8 mouse cellular contexts compared by ENCODE assay signal in the genomic region with DNA sequence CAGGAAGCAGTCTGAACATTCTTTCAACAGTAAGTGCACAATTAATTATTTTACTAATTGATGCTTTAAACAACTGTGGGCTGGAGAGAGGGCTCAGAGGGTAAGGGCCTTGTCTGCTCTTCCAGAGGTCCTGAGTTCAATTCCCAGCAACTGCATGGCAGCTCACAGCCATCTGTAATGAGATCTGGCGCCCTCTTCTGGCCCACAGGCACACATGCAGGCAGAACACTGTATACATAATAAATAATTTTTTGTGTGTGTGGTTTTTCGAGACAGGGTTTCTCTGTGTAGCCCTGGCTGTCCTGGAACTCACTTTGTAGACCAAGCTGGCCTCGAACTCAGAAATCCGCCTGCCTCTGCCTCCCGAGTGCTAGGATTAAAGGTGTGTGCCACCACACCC. TPM values are rescaled to one million over a fixed set of nuclear protein-coding genes. Genes with fewer than 3 reads are reported as not detected.
DNase-seq lines count a peak whose midpoint lies in the region; ATAC-seq and TF ChIP-seq lines count a peak whose summit lies in the region.
"Not testable (repeated sequence)": the region's sequence is repeated elsewhere in the genome, so short reads cannot be mapped to it uniquely, and the experiment has no call there.

No protein-coding gene starts in this region.

- not testable (repeated sequence) for H3K9ac ChIP-seq in ES-Bruce4 (ENCODE audit: low read depth, poor library complexity, severe bottlenecking); heart, adult 2 months (ENCODE audit: low read depth, low read length); liver, adult 2 months (ENCODE audit: low read depth, low read length); lung, embryonic 14.5 days; stomach, postnatal 0 days (ENCODE audit: low read length)

- not testable (repeated sequence) for ATAC-seq in lung, embryonic 14.5 days (ENCODE audit: insufficient read depth); stomach, postnatal 0 days (ENCODE audit: low FRiP score, low TSS enrichment)

- not testable (repeated sequence) for TF ChIP-seq EP300 in ES-Bruce4 (IDR thresholded peaks at IDR 0.05; ENCODE audit: insufficient read depth, low read depth, low read length); heart, adult 2 months (IDR thresholded peaks at IDR 0.05; ENCODE audit: insufficient read depth, low read depth, low read length); stomach, postnatal 0 days (optimal IDR thresholded peaks at IDR 0.05)

- WGBS in heart, adult 2 months, result 66% methylated on average over 5 of the region's 5 CpGs
- WGBS in kidney, adult 2 months, result 76% methylated on average over 5 of the region's 5 CpGs
- 78% methylated on average over 5 of the region's 5 CpGs for WGBS in liver, adult 2 months
- 65% methylated on average over 5 of the region's 5 CpGs for WGBS in lung, embryonic 14.5 days
- 72% methylated on average over 5 of the region's 5 CpGs for WGBS in stomach, postnatal 0 days

- H3K4me3 ChIP-seq in ES-Bruce4 (ENCODE audit: low read depth, low read length); heart, adult 2 months; kidney, adult 2 months (ENCODE audit: insufficient read depth, low read depth, low read length); liver, adult 2 months (ENCODE audit: insufficient read depth, low read depth, low read length); lung, embryonic 14.5 days (ENCODE audit: low read depth, low read length); stomach, postnatal 0 days (ENCODE audit: low read depth, low read length): not testable (repeated sequence)

- peak; percentile 42 for TF ChIP-seq CTCF in ES-Bruce4 (IDR thresholded peaks at IDR 0.05; ENCODE audit: low read depth, low read length)
- TF ChIP-seq CTCF in heart, adult 2 months (IDR thresholded peaks at IDR 0.05), result peak; percentile 47
- peak; percentile 29; the same call in 1 of the 2 replicates for TF ChIP-seq CTCF in kidney, adult 2 months (conservative IDR thresholded peaks at IDR 0.05; ENCODE audit: insufficient read depth, insufficient read length, low read depth, low read length)
- TF ChIP-seq CTCF in liver, adult 2 months (IDR thresholded peaks at IDR 0.05; ENCODE audit: low read depth, low read length), result peak; percentile 48
- TF ChIP-seq CTCF in lung, embryonic 14.5 days (IDR thresholded peaks at IDR 0.05; ENCODE audit: low read depth), result 0 out of 2 replicates have a peak, but pooled peaks have one; percentile 14
- peak; percentile 32 for TF ChIP-seq CTCF in stomach, postnatal 0 days (IDR thresholded peaks at IDR 0.05; ENCODE audit: low read depth)

- not testable (repeated sequence) for H3K79me2 ChIP-seq in heart, adult 2 months (replicated peaks; ENCODE audit: control insufficient read depth, insufficient read depth, low read length); liver, adult 2 months (ENCODE audit: control insufficient read depth, insufficient read depth, low read length)

- intact Hi-C loops in heart, adult 2 months (cut with DNase I), result not testable (repeated sequence)

- TF ChIP-seq POLR2A in ES-Bruce4 (IDR thresholded peaks at IDR 0.05; ENCODE audit: insufficient read depth, low read length); heart, adult 2 months (IDR thresholded peaks at IDR 0.05; ENCODE audit: insufficient read depth, low read depth, low read length); kidney, adult 2 months (IDR thresholded peaks at IDR 0.05; ENCODE audit: low read depth, low read length); liver, adult 2 months (IDR thresholded peaks at IDR 0.05; ENCODE audit: extremely low read depth, insufficient read depth, low read length): not testable (repeated sequence)

- H3K4me2 ChIP-seq in lung, embryonic 14.5 days; stomach, postnatal 0 days (replicated peaks; ENCODE audit: low read depth): not testable (repeated sequence)

- H3K9me3 ChIP-seq in ES-Bruce4 (replicated peaks; ENCODE audit: control insufficient read depth, insufficient read depth, low read length, poor library complexity, severe bottlenecking); lung, embryonic 14.5 days (ENCODE audit: low read depth, low read length); stomach, postnatal 0 days (ENCODE audit: control insufficient read depth, low read length): not testable (repeated sequence)

- H3K27ac ChIP-seq in ES-Bruce4 (ENCODE audit: insufficient read depth, low read length); heart, adult 2 months; kidney, adult 2 months (ENCODE audit: insufficient read depth, low read depth, low read length); liver, adult 2 months (replicated peaks; ENCODE audit: insufficient read depth, low read depth, low read length); lung, embryonic 14.5 days (ENCODE audit: low read depth); stomach, postnatal 0 days (replicated peaks): not testable (repeated sequence)

- not testable (repeated sequence) for H3K36me3 ChIP-seq in ES-Bruce4 (ENCODE audit: control insufficient read depth, insufficient read depth, low read length, poor library complexity, severe bottlenecking); heart, adult 2 months (ENCODE audit: control insufficient read depth, insufficient read depth, low read length); kidney, adult 2 months (ENCODE audit: control insufficient read depth, insufficient read depth, low read length); liver, adult 2 months (ENCODE audit: control insufficient read depth, insufficient read depth, low read length); lung, embryonic 14.5 days (ENCODE audit: insufficient read depth); stomach, postnatal 0 days (ENCODE audit: control insufficient read depth, insufficient read depth, low read length)

- not testable (repeated sequence) for H3K4me1 ChIP-seq in ES-Bruce4 (ENCODE audit: control insufficient read depth, insufficient read depth, low read length); heart, adult 2 months (ENCODE audit: control insufficient read depth, insufficient read depth, low read length); kidney, adult 2 months (ENCODE audit: control insufficient read depth, insufficient read depth, low read length); liver, adult 2 months (ENCODE audit: control insufficient read depth, insufficient read depth, low read length); lung, embryonic 14.5 days (ENCODE audit: insufficient read depth); stomach, postnatal 0 days (replicated peaks; ENCODE audit: control insufficient read depth, insufficient read depth)

- DNase-seq in B cell, adult 2 months, result peak; percentile 12 to 23
- peak; percentile 37 for DNase-seq in ZHBTc4 (ENCODE audit: low read depth, low spot score)
- DNase-seq in heart, adult 2 months; kidney, adult 2 months; liver, adult 2 months (ENCODE audit: extremely low read depth, low read depth, low spot score); lung, embryonic 14.5 days; stomach, postnatal 0 days (ENCODE audit: low spot score): not testable (repeated sequence)

- H3K27me3 ChIP-seq in ES-Bruce4 (ENCODE audit: control insufficient read depth, insufficient read depth, low read length, poor library complexity, severe bottlenecking); heart, adult 2 months (ENCODE audit: control insufficient read depth, insufficient read depth, low read length); kidney, adult 2 months (replicated peaks; ENCODE audit: control insufficient read depth, insufficient read depth, low read length); liver, adult 2 months (ENCODE audit: control insufficient read depth, insufficient read depth, low read length); lung, embryonic 14.5 days (ENCODE audit: insufficient read depth, low read length); stomach, postnatal 0 days (ENCODE audit: control insufficient read depth, insufficient read depth, low read length): not testable (repeated sequence)

RNA-seq across cellular contexts. Expression of a gene that starts 45.9 kb away (rescaled TPM):
- polyA plus RNA-seq in ES-Bruce4 (2011; ENCODE audit: insufficient read depth, insufficient read length, low read depth, missing spikeins), result 85.1 and 93.2 TPM in 2 replicates
- 100 to 1,000 TPM; 116 to 149 TPM for total RNA-seq in heart, adult 2 months (2021)
- polyA plus RNA-seq in heart, adult 2 months (2012; rRNA removed), result 59.2 and 125 TPM in 2 replicates
- polyA plus RNA-seq in kidney, adult 2 months (2012; rRNA removed), result 312 and 353 TPM in 2 replicates
- 414 and 458 TPM in 2 replicates for total RNA-seq in liver, adult 2 months (2014; rRNA removed)
- polyA plus RNA-seq in liver, adult 2 months (2012; rRNA removed), result 203 and 230 TPM in 2 replicates
- 143 and 157 TPM in 2 replicates for polyA plus RNA-seq in lung, embryonic 14.5 days (2014; fragmentation: Nextera tagmentation; extraction: Ambion mirVana)
- 131 and 147 TPM in 2 replicates for polyA plus RNA-seq in stomach, postnatal 0 days (2015; fragmentation: Nextera tagmentation; extraction: Ambion mirVana)
